Mouse (Mus musculus): ENCODE measurements around the gene 4921504E06Rik.

4921504E06Rik gene

GRCm38 (mm10) chr2:19416066-19416465 lies 137.6 kb downstream of the 4921504E06Rik start:
- 81% methylated on average over 6 of the region's 6 CpGs for WGBS

GRCm38 (mm10) chr2:19415063-19415521 lies 138.6 kb downstream of the 4921504E06Rik start:
- WGBS, result 1% methylated on average over 6 of the region's 6 CpGs

GRCm38 (mm10) chr2:19414222-19414965 lies 139.3 kb downstream of the 4921504E06Rik start:
- 15% methylated on average over 19 of the region's 19 CpGs for WGBS

All from cerebral cortex, adult 2 months (tissue).